Mouse (Mus musculus): ENCODE results near the gene Frrs1l.

Gene Frrs1l

DNA sequence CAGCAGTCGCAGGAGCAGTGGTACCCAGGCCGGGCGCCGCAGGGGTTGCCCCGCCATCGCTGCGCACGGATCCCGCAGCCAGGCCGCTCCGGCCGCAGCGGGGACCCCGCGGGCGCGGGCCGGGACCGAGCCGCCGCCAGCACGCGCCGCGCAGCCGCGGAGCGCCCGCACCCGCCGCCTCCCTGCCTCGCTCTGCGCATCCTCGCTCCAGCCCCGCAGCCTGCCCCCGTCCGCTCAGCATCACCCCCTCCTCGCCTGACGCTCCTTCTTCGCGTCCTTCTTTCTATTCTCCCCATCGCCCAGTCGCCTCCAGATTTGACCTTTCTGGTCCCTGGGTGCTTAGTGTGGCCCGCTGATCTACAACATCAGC is at the start of gene Frrs1l:
Gene Frrs1l, minus strand, starts transcription at position 177 of the 370 bp plus-strand sequence.
- no peak for DNase-seq (ENCODE audit: low read depth, low spot score)

DNA sequence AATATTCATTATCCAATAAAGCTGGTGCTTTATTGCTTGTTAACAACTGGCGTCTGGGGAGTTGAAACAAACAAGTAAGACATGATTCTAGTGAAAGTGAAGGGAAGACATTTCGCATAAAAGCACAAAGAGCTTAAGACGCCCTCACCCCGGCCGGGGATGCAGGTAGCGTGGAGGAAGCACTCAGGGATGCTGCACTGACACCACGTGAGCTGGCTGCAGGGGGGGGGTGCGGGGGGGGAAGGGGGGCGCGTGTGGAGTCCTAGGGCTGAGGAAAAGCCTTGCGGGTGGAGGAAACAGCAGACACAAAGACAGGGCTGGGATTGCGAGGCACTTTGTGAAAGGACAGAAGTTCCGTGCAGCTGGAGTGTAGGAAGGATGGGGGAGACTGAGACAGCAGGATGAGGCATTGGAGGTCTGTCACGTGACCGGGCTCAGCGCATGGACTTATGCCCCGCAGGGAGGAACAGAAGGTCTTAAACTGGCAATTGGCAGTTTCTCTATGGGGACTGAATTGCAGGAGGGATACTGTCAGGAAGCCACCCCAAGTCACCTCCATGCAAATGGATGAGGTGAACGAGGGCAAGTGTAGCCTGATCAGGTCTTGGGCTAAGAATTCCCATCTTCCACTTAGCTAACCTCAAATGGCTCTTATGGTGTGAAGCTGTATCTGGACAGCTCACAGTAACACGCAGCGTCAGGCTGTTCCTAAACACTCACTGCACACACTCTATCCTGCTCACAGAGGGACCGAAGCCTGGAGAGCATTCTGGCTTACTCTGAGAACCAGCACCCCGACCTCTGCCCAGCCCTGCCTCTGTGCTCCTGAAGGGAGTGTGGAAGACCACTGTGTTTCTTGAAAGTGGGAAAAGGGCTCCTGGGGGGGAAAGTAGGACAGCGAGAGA is 49.2 kb upstream of the Frrs1l start:
- no peak for DNase-seq (ENCODE audit: low read depth, low spot score)

DNA sequence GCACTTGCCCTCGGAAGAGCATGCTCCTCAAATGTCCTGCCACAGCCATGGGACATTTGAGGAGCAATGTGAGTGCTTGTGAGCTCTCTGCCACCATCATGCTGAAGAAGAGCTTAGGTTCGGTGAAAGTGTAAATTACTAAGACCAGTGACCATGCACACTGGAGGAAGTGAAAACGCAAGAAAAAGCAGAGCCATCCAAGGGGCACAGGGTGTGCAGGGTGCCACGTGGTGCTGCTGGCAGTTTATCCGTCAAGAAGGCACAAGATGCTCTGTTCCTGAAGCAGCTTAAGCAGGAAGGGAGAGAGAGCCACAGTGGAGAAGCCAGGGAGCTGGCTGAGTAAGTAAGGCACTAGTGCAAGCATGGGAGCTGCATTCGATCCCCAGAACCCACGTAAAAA is 47.4 kb upstream of the Frrs1l start:
- no peak for DNase-seq (ENCODE audit: low read depth, low spot score)

DNA sequence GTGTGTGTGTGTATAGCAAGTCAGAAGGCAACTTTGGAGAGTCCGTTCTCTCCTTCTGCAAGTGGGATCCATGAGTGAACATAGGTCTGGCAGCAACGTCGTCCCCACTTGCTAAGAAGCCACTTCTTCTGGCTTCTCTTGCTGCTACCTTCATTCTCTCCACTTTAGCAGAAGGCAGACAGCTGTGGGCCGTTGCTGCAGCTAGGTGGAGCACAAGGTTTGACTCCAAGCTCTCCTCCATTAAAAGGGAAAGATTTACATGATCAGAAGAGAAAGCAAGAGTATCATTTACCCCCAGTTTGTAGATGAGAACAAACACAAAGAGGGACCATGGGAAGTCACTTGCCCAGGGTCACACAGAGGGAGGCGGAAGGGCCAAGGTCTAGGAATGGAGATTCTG is 44.0 kb upstream of the Frrs1l start:
- no peak for DNase-seq (ENCODE audit: low read depth, low spot score)

DNA sequence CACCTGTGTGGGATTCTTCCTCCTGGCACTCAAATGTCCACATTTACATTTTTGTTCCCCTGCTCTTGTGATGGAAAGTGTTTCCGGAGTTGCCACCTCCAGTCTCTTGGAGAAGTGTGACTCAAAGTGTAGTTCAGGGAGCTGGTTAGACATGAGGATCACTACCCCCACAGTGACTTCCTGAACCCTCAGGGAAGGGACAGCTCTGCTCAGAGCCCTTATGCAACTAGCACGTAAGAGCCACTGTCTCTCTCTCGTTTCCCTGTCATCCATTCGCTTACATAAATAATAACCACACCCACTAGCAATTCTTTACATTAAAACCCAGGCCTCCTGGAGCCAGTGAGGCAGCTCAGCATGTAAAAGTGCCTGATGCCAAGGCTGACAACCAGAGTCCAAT is 41.2 kb upstream of the Frrs1l start:
- DNase-seq (ENCODE audit: low read depth, low spot score), result no peak

DNA sequence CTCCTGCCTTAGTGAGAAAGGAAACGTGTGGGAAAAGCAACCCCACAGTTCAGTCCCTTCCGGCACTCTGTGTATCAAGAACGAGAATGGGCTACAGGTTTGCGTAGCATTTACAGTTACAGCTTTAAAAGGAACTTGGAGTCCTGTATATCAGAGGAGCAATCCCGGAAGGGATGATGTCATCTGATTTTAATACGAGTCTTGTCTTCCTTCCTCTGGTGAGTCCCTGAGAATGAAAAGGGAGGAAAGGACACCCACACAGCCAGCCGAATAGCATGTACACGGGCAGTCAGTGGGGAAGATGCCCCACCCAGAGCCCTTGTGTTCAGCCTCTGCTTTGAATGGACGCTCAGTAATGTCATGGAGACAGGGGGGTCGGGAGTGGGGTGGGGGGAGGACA is 37.8 kb upstream of the Frrs1l start:
- DNase-seq (ENCODE audit: low read depth, low spot score), result no peak

DNA sequence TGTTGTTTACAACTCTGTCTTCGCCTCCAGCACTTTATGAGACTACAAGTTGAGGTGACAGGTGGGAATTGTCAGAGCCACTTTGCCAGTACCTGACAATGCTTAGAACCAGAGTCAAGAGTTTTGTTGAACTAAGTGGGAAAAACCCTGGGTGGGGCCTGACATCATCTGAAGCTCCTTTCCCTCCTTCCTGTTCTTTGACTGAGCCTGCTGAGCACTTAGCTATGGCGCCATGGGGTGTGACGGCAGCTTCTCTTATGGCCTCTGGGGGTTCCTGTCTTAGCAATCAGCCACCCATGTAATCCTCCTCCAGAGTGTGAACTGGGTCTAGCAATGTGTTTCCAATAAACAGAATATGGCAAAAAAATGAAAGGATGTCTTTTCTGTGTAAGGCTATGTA is 33.3 kb upstream of the Frrs1l start:
- DNase-seq (ENCODE audit: low read depth, low spot score), result no peak

DNA sequence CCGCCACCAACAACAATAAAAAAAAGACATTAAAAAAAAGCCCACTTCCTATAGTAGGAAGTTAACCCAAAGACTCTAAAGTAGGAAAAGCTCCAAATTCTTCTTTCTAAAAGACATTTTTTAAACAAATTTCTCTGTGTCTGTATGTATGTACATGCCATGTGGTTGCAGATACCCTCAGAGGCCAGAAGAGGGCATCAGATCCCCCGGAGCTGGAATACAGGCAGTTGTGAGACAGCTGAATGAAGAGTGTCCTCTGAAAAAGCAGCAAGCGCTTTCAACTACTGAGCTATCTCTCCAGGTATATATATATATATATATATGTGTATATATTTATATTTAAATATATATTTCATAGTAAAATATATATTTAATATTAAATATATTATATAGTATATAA is 31.1 kb upstream of the Frrs1l start:
- no peak for DNase-seq (ENCODE audit: low read depth, low spot score)

DNA sequence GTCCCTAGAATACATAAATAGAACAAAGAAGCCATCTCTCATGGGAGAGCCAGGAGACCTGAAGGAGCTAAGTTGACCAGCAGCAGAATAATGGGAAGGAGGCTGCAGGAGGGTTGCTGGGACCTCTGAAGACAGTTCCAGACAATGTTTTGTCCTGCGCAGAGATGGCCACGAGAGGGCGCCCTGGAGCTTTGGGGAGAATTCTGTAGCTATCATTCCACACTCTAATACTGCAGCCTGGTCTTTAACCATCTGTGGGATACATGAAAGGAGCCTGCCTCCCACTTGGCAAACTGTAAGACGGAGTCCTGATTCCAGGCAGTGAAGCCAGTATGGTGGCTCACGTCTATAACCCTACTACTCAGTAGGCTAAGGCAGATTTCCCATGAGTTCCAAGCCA is 27.0 kb upstream of the Frrs1l start:
- DNase-seq (ENCODE audit: low read depth, low spot score), result peak; percentile 11

DNA sequence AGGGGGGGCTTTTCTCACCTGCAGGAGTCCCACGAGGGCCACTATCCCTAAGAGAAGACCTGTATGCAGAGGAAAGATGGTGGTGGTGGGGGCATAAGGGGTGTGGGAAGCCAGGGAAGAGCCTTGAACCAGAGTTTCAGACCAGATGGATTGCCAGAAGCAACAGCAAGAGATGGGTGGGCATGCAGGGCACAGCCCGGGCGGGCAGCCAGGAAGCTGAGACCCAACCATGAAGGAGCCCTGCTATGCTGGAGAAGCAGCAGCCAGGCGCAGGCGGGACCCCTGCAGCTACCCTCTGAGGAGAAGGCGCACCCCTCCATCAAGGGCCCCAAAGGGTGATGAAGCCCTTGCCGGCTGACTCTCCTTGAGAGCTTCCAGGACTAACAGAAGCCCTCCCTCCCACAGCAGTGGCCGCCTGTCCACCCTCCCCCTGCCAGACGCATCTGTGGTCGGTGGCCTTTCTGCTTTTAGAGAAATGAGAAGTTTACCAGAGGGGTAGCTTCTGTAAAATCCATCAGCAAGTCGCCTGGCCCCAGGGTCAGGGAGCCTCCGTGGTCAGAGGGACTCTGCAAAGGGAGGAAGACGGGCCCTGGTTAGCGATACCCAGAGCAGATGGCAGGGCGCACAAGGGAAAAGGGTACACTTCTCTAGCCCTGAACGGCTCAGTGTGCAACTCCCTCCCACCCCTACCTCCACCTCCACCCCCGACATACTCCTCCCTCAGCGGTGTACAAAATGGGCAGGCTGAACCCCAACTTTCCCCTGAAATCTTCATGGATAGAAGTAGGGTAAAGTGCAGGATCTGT is 26.4 kb upstream of the Frrs1l start:
- DNase-seq (ENCODE audit: low read depth, low spot score), result no peak

DNA sequence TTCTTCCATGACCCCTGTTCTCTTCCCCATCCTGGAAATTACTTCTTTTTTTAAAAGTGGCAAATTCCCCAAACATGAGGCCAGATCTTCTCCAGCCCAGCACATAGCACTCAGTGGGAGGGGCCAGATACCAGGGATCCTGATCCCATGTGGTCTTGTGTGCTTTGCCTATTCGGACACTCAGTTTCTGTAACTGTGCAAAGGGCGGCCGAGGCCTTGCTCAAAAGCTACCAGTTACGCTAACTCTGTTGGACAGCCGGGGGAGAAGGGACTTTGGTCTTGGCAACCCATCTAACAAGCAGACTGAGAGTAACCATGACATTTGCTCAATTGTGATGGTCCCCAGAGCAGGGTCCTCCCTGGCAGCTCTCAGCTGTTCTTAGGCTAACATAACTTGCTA is 24.8 kb upstream of the Frrs1l start:
- DNase-seq (ENCODE audit: low read depth, low spot score), result no peak

DNA sequence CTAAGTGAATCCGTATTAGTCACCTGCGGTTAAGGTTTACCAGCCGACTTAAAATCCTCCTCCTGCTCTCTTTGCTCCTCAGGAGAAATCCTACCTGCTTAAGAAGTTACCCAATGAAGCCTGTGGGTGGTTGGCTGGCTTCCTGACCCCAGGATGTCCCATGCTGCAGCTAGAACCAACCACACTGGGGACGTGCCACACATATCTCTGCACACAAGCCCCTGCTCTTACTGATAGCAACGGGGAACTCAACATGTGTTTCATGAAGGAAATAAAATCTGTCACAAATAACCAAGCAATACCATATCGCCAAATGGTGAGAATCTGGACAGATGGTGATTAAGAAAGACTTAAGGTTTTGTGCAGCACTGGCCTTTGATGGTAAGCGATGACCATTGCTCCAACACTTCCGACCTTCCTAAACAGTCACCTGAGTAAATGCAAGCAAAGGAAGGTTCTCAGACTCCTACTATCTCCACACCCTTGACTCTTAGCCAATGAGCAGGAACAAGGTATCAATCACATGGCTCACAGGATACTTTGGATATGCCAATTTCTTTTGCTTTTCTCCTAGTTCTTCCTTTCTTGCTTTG is 21.4 kb upstream of the Frrs1l start:
- no peak for DNase-seq (ENCODE audit: low read depth, low spot score)

DNA sequence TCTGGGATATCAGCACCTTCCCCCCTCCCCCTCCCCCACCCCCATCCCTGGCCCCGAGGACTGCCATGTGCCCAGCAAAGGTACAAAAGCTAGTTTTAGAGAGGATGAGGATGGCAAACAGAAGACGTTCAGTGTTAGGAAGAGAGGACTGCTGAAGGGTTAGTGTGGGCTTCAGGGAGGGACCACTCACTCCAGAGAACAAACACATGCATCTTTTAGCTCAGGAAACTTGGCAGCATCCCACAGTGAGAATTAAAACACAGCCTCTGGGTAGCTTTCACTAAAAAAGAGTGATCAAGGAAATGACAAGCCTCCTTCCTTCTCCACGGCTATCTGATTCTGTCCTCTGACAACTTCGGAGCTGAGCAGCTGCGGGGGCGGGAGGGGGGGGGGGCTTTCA is 20.7 kb upstream of the Frrs1l start:
- DNase-seq (ENCODE audit: low read depth, low spot score), result no peak

DNA sequence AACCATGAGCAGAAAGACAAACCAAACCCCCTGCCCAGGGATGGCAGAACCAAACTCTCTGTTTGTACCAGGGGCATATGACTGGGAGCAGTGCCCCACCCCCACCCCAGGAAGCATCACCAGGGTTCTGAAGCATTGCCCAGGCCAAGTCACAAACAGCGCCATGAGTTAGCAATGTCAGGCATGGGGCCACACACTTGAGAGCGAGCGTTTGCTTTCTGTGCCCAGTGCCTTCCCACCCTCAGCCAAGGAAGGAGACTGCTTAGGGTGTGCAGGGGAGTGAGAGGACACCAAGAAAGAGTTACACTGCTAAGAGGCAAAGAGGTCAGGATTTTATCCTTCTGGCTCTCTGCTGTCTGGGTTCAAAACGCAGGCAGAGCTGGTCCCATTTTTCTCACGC is 20.2 kb upstream of the Frrs1l start:
- DNase-seq (ENCODE audit: low read depth, low spot score), result no peak

DNA sequence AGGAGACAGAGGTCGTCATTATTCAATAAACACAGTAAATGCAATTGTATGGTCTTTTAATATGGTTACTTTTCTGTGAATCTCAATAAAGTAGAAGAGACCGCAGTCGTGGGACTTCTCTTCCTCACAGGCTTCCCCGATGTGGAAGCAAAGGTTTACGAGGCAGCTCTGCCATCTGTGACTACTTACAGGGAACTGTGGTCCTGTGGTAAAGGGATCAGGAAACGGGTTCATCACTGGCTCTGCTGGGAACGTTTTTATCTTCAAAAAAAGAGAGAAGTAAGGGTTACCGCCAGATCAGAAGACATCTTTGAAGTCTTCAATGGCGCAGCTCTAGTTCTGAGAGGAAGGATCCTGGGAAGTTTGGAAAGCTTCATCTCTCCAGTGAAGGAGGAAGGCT is 17.5 kb upstream of the Frrs1l start:
- DNase-seq (ENCODE audit: low read depth, low spot score), result no peak

DNA sequence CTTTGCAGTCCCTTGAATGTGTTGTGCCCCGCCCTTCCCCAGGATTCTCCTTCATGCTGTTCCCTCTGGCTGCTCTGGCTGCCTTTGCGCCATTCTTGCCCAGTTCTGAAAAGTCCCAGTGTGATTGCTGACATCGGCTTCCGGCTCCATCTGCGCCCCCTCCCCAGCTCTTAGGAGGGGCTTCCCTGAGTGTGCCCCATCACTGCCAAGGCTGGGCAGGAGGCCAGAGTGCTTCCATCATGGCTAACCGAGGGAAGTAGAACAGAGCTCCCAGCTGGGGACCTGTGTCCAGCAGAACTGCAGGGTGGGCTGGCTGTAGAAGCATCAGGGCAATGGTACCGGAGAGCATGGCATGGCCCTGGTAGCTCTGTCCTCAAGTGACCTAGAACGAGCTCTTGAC is 14.8 kb upstream of the Frrs1l start:
- no peak for DNase-seq (ENCODE audit: low read depth, low spot score)

DNA sequence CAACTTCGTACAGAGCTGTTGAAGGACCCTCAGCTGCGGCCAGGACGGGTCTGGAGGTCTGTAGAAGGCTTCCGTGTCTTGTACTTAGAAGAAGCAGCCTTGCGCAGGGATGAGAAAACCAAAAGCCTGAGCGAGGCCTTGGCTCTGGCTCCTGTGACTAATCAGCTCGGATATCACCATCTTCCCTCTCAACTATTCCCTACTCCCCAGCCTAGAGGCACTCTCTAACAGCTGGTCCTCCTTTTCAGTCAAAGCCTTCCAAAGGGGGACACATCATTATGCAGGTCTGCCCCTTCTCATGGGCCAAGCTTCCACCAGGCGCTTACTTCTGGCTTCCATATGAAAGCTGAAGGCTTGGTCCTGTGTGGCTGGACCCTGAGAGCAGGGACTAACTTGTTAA is 13.7 kb upstream of the Frrs1l start:
- no peak for DNase-seq (ENCODE audit: low read depth, low spot score)

DNA sequence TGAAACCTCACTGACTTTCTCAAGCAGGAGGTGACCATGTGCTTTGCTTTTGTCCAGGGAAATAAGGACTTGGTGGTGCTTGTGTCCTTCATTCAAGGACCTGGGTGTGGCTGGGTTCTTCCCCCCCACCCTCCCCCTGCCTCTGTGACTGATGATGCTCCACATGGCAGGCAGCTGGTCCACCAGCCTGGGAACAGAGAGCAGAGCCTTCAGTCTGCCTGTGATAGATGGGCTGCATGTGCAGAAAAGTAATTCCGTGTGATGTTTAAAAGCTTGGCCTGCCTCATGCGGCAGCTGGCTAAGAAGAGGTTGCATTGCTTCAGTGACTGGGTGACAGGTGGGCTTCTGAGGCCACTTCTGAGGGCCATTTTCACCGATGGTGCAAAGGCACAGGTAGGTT is 12.6 kb upstream of the Frrs1l start:
- DNase-seq (ENCODE audit: low read depth, low spot score), result no peak

DNA sequence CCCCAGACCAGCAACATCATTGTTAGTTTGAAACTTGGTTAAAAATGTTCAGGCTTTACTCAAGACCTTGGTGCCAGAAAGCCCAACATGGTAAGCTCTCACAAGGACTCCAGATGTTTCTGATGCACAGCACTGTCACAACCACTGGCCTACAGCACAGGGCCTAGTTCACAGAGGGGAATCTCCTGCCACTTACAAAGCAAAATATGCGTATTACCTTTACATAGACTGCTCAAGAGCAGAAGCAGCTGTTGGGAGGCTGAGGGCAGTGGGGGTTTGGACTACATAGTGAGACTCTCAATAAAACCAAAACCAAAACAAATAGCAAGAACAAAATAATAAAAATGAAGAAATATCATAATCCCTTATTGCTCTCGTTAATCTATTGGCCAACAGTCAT is 11.2 kb upstream of the Frrs1l start:
- no peak for DNase-seq (ENCODE audit: low read depth, low spot score)

DNA sequence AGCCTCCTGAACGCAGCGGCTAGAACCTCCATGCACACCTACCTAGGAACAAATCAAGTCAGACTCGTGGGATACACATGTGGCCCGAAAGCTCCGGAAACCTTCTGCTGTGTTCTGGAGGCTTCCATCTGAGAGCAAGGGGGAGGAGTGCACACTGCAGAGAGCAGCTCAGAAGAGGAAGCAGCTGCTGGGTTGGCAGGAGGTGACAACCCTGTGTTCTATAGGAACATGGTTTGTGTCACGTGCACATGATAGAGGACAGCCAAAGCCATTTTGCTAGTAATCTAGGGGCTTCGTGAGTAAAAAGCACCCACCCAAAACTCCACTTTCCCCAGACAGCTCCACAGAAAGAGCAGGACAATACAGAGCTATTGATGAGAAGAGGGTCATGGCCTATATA is 3.1 kb upstream of the Frrs1l start:
- DNase-seq (ENCODE audit: low read depth, low spot score), result no peak

DNA sequence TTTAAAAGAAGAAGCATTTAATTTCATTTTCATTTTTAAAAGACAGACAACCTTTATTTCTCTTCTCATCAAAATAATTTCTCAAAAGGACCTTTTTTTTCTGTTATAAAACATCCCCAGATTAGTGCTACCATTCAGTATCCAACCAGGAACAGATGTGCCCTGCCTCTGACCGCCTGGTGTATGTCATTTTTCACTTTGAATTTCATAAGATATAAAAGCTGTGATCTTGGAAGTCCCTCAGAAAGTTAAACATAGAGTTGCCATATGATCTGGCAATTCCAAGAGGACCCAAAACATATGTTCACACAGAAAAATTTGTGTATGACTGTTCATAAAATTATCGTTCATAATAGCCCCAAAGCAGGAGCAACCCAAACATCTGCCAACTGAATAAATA is 1.8 kb upstream of the Frrs1l start:
- DNase-seq (ENCODE audit: low read depth, low spot score), result no peak

DNA sequence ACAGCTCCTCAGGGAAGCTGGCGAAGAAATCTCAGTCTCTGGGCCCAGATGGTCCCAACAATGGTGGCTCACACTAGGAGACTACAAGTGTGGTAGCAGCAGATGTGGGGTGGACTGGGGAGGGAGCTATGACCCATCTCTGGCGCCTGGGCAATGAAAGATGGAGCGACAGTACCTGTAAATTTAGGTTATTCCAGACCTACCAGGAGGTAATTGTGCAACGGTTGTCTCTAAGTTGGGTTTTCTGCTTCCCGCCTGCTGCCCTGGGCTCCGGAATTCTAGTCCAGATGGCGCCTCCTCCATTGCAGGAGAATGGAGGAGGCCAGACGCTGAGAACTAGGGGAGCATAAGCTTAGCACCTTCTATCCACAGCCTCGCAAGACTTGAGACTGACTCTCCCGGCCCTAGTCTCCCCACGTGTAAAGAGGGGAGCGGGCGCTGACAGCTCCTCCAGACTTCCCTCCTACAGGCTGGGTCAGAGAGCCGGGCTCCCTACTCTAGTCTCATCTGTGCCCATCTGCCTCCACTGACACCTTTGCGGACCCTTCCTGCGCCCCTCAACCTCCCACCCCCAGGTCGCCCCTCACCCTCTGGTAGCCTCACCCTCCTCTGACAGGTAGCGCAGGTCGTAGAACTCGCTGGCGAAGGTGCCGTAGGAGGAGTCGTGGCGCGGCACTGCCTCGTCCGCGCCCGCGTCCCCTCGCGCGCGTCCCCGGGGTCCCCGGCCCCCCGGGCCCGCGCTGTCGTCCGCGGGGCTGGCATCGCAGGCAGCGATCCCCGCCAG is 568 bp downstream of the Frrs1l start:
- no peak for DNase-seq (ENCODE audit: low read depth, low spot score)
